Mouse (Mus musculus) bone marrow, adult 2 months (tissue): ENCODE measurements around the gene Slc35b3.
A peak's percentile ranks its signal among the peaks of the same experiment; 100 is the strongest.

ENCODE experiments used
- CTCF ChIP-seq: fragments of 200-500 bp; IDR thresholded peaks from 2 replicates; pipeline ENCODE4 v1.5.1; 2011; ENCODE audit warnings: low read length, control low read depth; ENCODE audit not compliant: control insufficient read depth, insufficient read depth
- POLR2A ChIP-seq: fragments of 200-500 bp; IDR thresholded peaks from 2 replicates; pipeline ENCODE4 v1.6.1; 2011; ENCODE audit warnings: low read depth, mild to moderate bottlenecking, control low read depth, low read length, borderline replicate concordance; ENCODE audit not compliant: control insufficient read depth

DNA sequence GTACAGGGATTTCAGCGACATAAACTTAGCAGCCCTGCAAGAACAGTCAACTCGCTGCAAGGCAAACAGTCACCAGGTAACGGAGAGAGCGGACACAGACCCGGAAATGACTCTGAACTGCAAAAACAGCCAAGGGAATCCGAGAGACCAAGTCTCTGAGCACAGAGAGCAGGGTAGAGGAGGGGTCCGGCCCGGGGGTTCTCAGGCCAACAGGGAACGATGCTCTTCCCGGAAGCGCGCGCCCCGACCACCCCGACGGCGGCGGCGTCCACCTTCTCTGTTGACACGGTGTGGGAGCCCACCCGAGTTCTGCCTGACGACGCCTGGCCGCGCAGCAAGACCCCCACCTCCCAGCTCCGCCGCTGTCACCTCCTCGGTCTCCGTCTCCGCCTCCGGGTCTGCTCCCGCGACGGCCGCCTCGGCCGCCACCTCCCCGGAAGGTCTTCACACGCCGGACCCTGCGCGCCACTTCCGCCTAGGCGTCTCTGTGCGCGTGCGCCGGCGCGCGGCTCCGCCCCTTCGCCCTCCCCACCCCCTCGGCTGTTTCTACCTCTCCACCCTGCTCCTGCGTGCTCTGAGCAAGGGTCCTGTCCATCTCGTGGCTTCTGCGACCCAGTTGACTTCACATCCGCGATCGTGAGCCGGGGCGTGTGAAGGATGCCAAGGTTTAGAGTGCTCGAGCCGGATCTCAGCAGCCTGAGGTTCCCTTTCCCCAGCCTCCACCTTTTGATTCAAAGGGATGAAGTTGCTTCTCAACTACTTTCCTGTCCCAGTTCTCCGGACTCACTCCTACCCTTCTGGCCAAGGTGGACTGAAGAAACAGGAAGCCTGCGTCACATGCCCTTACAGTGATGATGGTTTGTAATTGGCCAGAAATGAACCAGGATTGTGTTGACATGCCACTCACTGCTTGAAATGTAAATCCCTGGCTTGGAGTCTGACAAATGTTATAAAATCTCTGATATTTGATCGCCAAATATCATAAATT is at the start of gene Slc35b3:
- no peak for TF ChIP-seq CTCF
- peak; percentile 85 for TF ChIP-seq POLR2A
